Mouse (Mus musculus) liver, adult 2 months (tissue): ENCODE data around the gene Gimap9.

Source experiments
- CTCF ChIP-seq: fragments of 200-500 bp; IDR thresholded peaks from 2 replicates; pipeline ENCODE4 v1.5.1; 2011; ENCODE audit warnings: low read depth, low read length, control low read depth
- POLR2A ChIP-seq: fragments of 200-500 bp; IDR thresholded peaks from 2 replicates; pipeline ENCODE4 v1.6.1; 2011; ENCODE audit warnings: low read length, control low read depth; ENCODE audit not compliant: insufficient read depth; ENCODE audit errors: extremely low read depth

DNA sequence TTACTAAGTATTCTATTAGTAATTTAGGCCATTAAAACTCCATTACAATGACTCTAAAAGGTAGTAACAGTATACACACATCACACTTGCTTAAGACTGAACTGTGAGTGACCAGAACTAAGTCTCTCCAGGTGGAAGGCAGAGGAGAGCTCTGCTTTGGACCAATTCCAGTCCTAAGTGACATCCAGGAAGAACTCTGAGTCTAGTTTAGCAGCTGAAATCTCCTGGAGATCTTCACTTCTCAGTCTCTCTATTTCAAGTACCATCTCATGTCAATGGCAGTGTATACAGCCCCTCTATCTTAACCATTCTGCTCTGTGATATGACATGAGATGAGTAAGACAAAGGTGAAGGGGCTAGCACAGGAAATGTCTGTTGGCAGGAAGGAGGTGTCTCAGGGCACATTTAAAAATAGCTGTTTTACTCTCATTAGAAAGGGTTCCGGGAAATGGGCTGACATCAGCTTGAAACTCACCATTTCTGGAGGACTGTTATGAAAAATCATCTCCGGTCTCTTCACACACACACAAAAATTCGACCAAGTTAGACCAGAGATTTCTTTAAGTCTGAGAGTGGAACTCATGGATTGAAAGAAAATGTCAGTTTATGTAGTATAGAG, 5.7 kb downstream of the Gimap9 start:
- TF ChIP-seq CTCF, result no peak
- TF ChIP-seq POLR2A, result no peak
